14 mouse cellular contexts compared by ENCODE assay signal in the genomic region with DNA sequence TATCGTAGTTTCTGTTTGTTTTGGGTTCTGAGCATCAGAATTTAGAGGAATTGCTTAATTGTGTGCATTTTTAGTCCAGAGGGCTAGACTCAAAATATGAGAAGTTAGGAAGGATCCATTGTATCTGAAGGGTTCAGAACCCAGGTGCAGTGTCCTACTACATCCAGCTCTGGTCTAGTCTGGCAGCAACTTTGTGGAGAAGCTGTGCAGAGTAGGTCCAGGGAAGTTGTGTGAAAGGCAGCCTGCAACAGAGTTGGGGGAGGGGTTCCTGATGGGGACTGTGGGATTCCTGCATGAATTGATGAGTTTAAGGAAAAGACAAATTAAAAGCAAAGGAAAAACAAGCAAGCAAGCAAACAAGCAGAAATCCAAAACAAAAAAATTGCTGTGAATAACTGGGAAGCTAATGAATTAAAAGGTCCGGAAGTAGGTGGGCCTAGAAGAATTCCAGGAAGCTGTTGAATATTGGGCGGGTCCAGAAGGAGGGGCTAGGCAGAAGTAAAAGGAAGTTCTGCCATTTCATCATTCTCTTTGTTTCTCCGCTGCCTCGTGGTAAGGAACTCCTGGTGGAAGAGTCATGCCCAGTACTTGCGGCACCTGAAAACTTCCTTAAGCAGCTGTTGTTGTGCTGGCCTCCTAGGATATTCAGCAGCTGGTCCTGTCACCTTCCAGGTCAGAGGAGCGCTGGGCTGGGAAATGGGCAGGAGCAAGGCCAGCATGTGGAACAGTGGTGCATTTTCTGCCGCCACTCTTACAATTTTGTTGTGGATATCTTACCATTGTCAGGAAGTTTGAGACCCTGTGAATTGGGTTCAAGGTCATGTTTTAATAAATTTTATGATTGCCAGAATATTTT.
DNase-seq lines count a peak whose midpoint lies in the region; ATAC-seq and TF ChIP-seq lines count a peak whose summit lies in the region.
"Had no signal": no experiment of that assay in that cellular context is flagged by ENCODE, and none has a peak within 500 bp of the region (broad histone marks: within the 10 kb centered on the region; RNA-seq: fewer than 3 reads in every experiment).

No protein-coding gene starts in this region.

- WGBS in liver, embryonic 11.5 days: 64% methylated on average over 8 of the region's 8 CpGs

- H3K9me3 ChIP-seq in liver, embryonic 11.5 days (ENCODE audit: control insufficient read depth, low read length): peaks cover 2% of the 10 kb centered on the region; the same call in 1 of the 2 replicates
- H3K9me3 ChIP-seq in CH12.LX (replicated peaks; ENCODE audit: low read length): peaks cover 3% of the 10 kb centered on the region

- H3K4me1 ChIP-seq in liver, embryonic 11.5 days (replicated peaks; ENCODE audit: control insufficient read depth, insufficient read depth, low read length): no peaks in the 10 kb centered on the region
- no peaks in the 10 kb centered on the region for H3K4me1 ChIP-seq in CH12.LX (ENCODE audit: control insufficient read depth in 1 of 2, insufficient read depth in 2 of 2)
- H3K4me1 ChIP-seq: forebrain, embryonic 10.5 days; hindbrain, embryonic 10.5 days; limb, embryonic 15.5 days; neural tube, embryonic 15.5 days had no signal

- no peak for TF ChIP-seq EP300 in CH12.LX (IDR thresholded peaks at IDR 0.05; ENCODE audit: low read length)

- in situ Hi-C loops in CH12.LX (cut with MboI; ENCODE audit: low pct_ligation_motif_present, low pct_unique_long_range_greater_than_20kb, low sequenced_read_pairs): no loop called here

- no peaks in the 10 kb centered on the region for H3K36me3 ChIP-seq in liver, embryonic 11.5 days (ENCODE audit: control insufficient read depth, insufficient read depth, low read length)
- no peaks in the 10 kb centered on the region for H3K36me3 ChIP-seq in CH12.LX (replicated peaks in 1 of 2; ENCODE audit: control insufficient read depth in 1 of 2, insufficient read depth in 1 of 2, low read length in 1 of 2)
- H3K36me3 ChIP-seq in splenic B cell, adult 2 months (ENCODE audit: control insufficient read depth, insufficient read depth, low read length, poor library complexity, severe bottlenecking): no peaks in the 10 kb centered on the region
- H3K36me3 ChIP-seq: forebrain, embryonic 10.5 days; hindbrain, embryonic 10.5 days; limb, embryonic 15.5 days; neural tube, embryonic 15.5 days had no signal

- DNase-seq in liver: peak; percentile 10
- no peak for DNase-seq in liver, embryonic 11.5 days (ENCODE audit: low spot score)
- peak; percentile 17 for DNase-seq in CH12.LX (ENCODE audit: extremely low read depth)
- DNase-seq in R1 (ENCODE audit: low read depth, low spot score): peak; percentile 100
- DNase-seq in splenic B cell, adult 2 months (ENCODE audit: low read depth, low spot score): peak; percentile 24
- no peak for DNase-seq in retina, postnatal 1 day
- no peak for DNase-seq in lung, postnatal 14 days
- DNase-seq: cerebellum, adult 11-12 months had no signal

- TF ChIP-seq POLR2A in CH12.LX (IDR thresholded peaks at IDR 0.05; ENCODE audit: low read depth, low read length): no peak

- TF ChIP-seq RAD21 in CH12.LX (IDR thresholded peaks at IDR 0.05; ENCODE audit: low read depth, low read length): no peak

- no peak overlapping the region for H3K27ac ChIP-seq in liver, embryonic 11.5 days (ENCODE audit: low read depth, low read length)
- H3K27ac ChIP-seq in CH12.LX (ENCODE audit: insufficient read depth, low read depth): no peak overlapping the region
- H3K27ac ChIP-seq: forebrain, embryonic 10.5 days; hindbrain, embryonic 10.5 days; limb, embryonic 15.5 days; neural tube, embryonic 15.5 days; stomach, postnatal 0 days had no signal

- dilution Hi-C loops in CH12.LX (cut with MboI; ENCODE audit: extremely low pct_ligation_motif_present, extremely low pct_unique_long_range_greater_than_20kb, low sequenced_read_pairs): no loop called here

- no peaks in the 10 kb centered on the region for H3K27me3 ChIP-seq in liver, embryonic 11.5 days (replicated peaks; ENCODE audit: control insufficient read depth, insufficient read depth, low read length)
- no peaks in the 10 kb centered on the region for H3K27me3 ChIP-seq in CH12.LX (replicated peaks)
- H3K27me3 ChIP-seq in splenic B cell, adult 2 months (ENCODE audit: control insufficient read depth, insufficient read depth, low read length, poor library complexity, severe bottlenecking): no peaks in the 10 kb centered on the region
- H3K27me3 ChIP-seq: limb, embryonic 15.5 days; neural tube, embryonic 15.5 days had no signal

- no peak overlapping the region for H3K4me3 ChIP-seq in liver, embryonic 11.5 days (ENCODE audit: low read depth, low read length)
- no peak overlapping the region for H3K4me3 ChIP-seq in CH12.LX (replicated peaks in 1 of 3; ENCODE audit: low read depth in 2 of 3, low read length in 2 of 3, poor library complexity in 1 of 3)
- H3K4me3 ChIP-seq: forebrain, embryonic 10.5 days; hindbrain, embryonic 10.5 days; limb, embryonic 15.5 days; neural tube, embryonic 15.5 days had no signal

- no peak for TF ChIP-seq CTCF in CH12.LX (conservative IDR thresholded peaks at IDR 0.05 in 1 of 2, IDR thresholded peaks at IDR 0.05 in 1 of 2; ENCODE audit: low read depth in 2 of 2, low read length in 2 of 2)

- H3K4me2 ChIP-seq in liver, embryonic 11.5 days: no peak overlapping the region
- no peak overlapping the region for H3K4me2 ChIP-seq in CH12.LX (ENCODE audit: insufficient read depth, low read depth, poor library complexity, severe bottlenecking)
- H3K4me2 ChIP-seq: limb, embryonic 15.5 days; neural tube, embryonic 15.5 days had no signal

- no peak overlapping the region for H3K9ac ChIP-seq in liver, embryonic 11.5 days (ENCODE audit: low read depth, low read length)
- H3K9ac ChIP-seq in CH12.LX (ENCODE audit: insufficient read depth, low read depth): no peak overlapping the region
- H3K9ac ChIP-seq: limb, embryonic 15.5 days; neural tube, embryonic 15.5 days had no signal

- no peak for ATAC-seq in liver, embryonic 11.5 days (replicated peaks; ENCODE audit: low FRiP score)
- ATAC-seq: lung, postnatal 0 days had no signal

- no peaks in the 10 kb centered on the region for H3K79me2 ChIP-seq in CH12.LX (replicated peaks; ENCODE audit: control insufficient read depth, extremely low read depth, insufficient read depth, poor library complexity, severe bottlenecking)

TF ChIP-seq in CH12.LX, 34 proteins besides CTCF, POLR2A, EP300 and RAD21:
- TF ChIP-seq GABPA (IDR thresholded peaks at IDR 0.05; ENCODE audit: insufficient replicate concordance, low read depth, low read length): no peak
- no peak for TF ChIP-seq IRF4 (IDR thresholded peaks at IDR 0.05; ENCODE audit: low read depth, low read length)
- TF ChIP-seq UBTF (IDR thresholded peaks at IDR 0.05; ENCODE audit: low read depth, low read length): no peak
- TF ChIP-seq MYC (IDR thresholded peaks at IDR 0.05; ENCODE audit: low read depth, low read length): no peak
- no peak for TF ChIP-seq MXI1 (IDR thresholded peaks at IDR 0.05; ENCODE audit: low read depth, low read length)
- TF ChIP-seq CHD1 (IDR thresholded peaks at IDR 0.05; ENCODE audit: low read depth, low read length): no peak
- TF ChIP-seq HCFC1 (IDR thresholded peaks at IDR 0.05; ENCODE audit: low read depth, low read length): no peak
- TF ChIP-seq MEF2A (IDR thresholded peaks at IDR 0.05; ENCODE audit: borderline replicate concordance, low read depth, low read length): no peak

Comparison
In these comparisons a context has a peak if more than half of its experiments do, and no peak if none do; other contexts are left out.
1. DNase-seq: peak in liver (single experiment), CH12.LX (single experiment), R1 (single experiment) and splenic B cell, adult 2 months (single experiment); none in liver, embryonic 11.5 days (single experiment), retina, postnatal 1 day (single experiment) and lung, postnatal 14 days (single experiment).